Mouse (Mus musculus): ENCODE measurements around the gene Clk3. TPM values are rescaled to one million over a fixed set of nuclear protein-coding genes. Genes with fewer than 3 reads are reported as not detected.

Clk3 gene
- 10 to 100 TPM; 69.2 to 84.8 TPM for total RNA-seq (2021)

GRCm38 (mm10) chr9:57765364-57766351, at the start of gene Clk3:
Clk3 (minus strand) TSS chr9:57765860.
- intact Hi-C loops (cut with DNase I), result no loop called here
- DNase-seq (ENCODE audit: low spot score in 2 of 2), result peak; percentile 82 to 86

GRCm38 (mm10) chr9:57814866-57815265, 49.2 kb upstream of the Clk3 start:
- intact Hi-C loops (cut with DNase I), result no loop called here
- DNase-seq (ENCODE audit: low spot score in 2 of 2), result no peak

GRCm38 (mm10) chr9:57814014-57814413, 48.4 kb upstream of the Clk3 start:
- intact Hi-C loops (cut with DNase I), result no loop called here
- no peak for DNase-seq (ENCODE audit: low spot score in 2 of 2)

GRCm38 (mm10) chr9:57811793-57812733, 46.4 kb upstream of the Clk3 start:
- intact Hi-C loops (cut with DNase I), result no loop called here
- DNase-seq (ENCODE audit: low spot score in 2 of 2), result no peak

GRCm38 (mm10) chr9:57810691-57811090, 45.0 kb upstream of the Clk3 start:
- intact Hi-C loops (cut with DNase I), result no loop called here

GRCm38 (mm10) chr9:57808771-57809310, 43.2 kb upstream of the Clk3 start:
- intact Hi-C loops (cut with DNase I), result no loop called here

More at GRCm38 (mm10) chr9:57810691-57811090, 45.0 kb upstream of the Clk3 start:
- no peak for DNase-seq (ENCODE audit: low spot score in 2 of 2)

GRCm38 (mm10) chr9:57807174-57807651, 41.6 kb upstream of the Clk3 start:
- DNase-seq (ENCODE audit: low spot score in 2 of 2), result no peak
- intact Hi-C loops (cut with DNase I), result no loop called here

More at GRCm38 (mm10) chr9:57808771-57809310, 43.2 kb upstream of the Clk3 start:
- DNase-seq (ENCODE audit: low spot score in 2 of 2), result no peak

- intact Hi-C loops (cut with DNase I), result no loop called here
- no peak for DNase-seq (ENCODE audit: low spot score in 2 of 2)
Observed at GRCm38 (mm10) chr9:57806066-57806481, 40.4 kb upstream of the Clk3 start.

- DNase-seq (ENCODE audit: low spot score in 2 of 2), result no peak
- intact Hi-C loops (cut with DNase I), result no loop called here
Observed at GRCm38 (mm10) chr9:57805087-57805737, 39.6 kb upstream of the Clk3 start.

GRCm38 (mm10) chr9:57803839-57804238, 38.2 kb upstream of the Clk3 start:
- intact Hi-C loops (cut with DNase I), result no loop called here
- no peak for DNase-seq (ENCODE audit: low spot score in 2 of 2)

GRCm38 (mm10) chr9:57803047-57803446, 37.4 kb upstream of the Clk3 start:
- intact Hi-C loops (cut with DNase I), result no loop called here
- no peak for DNase-seq (ENCODE audit: low spot score in 2 of 2)

- intact Hi-C loops (cut with DNase I), result no loop called here
- no peak for DNase-seq (ENCODE audit: low spot score in 2 of 2)
Observed at GRCm38 (mm10) chr9:57800325-57800975, 34.8 kb upstream of the Clk3 start.

- intact Hi-C loops (cut with DNase I), result no loop called here
- DNase-seq (ENCODE audit: low spot score in 2 of 2), result no peak
Observed at GRCm38 (mm10) chr9:57798725-57799253, 33.1 kb upstream of the Clk3 start.

- intact Hi-C loops (cut with DNase I), result no loop called here
- no peak for DNase-seq (ENCODE audit: low spot score in 2 of 2)
Observed at GRCm38 (mm10) chr9:57797456-57797855, 31.8 kb upstream of the Clk3 start.

GRCm38 (mm10) chr9:57789733-57790132, 24.1 kb upstream of the Clk3 start:
- intact Hi-C loops (cut with DNase I), result no loop called here
- no peak for DNase-seq (ENCODE audit: low spot score in 2 of 2)

- intact Hi-C loops (cut with DNase I), result no loop called here
Observed at GRCm38 (mm10) chr9:57782656-57783055, 17.0 kb upstream of the Clk3 start.

GRCm38 (mm10) chr9:57775736-57776135, 10.1 kb upstream of the Clk3 start:
- intact Hi-C loops (cut with DNase I), result no loop called here
- no peak for DNase-seq (ENCODE audit: low spot score in 2 of 2)

More at GRCm38 (mm10) chr9:57782656-57783055, 17.0 kb upstream of the Clk3 start:
- DNase-seq (ENCODE audit: low spot score in 2 of 2), result no peak

- peak; percentile 66 to 70 for DNase-seq (ENCODE audit: low spot score in 2 of 2)
Observed at GRCm38 (mm10) chr9:57775026-57775425, 9.4 kb upstream of the Clk3 start.

More at GRCm38 (mm10) chr9:57775026-57775425, 9.4 kb upstream of the Clk3 start:
- intact Hi-C loops (cut with DNase I), result no loop called here
